ENCODE assay signal across 8 mouse cellular contexts in the genomic region with DNA sequence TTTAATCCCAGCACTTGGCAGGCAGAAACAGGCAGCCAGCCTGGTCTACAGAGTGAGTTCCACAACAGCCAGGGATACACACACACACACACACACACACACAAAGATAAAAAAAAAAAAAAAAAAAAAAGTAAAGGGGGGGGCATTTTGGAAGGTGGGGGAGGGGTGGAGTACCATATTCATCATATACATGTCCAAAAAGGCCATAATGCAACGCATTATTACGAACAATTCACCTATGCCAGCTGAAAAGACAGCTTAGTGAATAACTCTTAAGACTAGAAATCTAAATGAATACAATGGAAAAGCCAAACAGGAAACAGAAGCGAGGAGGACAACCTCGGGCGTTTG. TPM values are rescaled to one million over a fixed set of nuclear protein-coding genes. Genes with fewer than 3 reads are reported as not detected.
DNase-seq lines count a peak whose midpoint lies in the region; ATAC-seq and TF ChIP-seq lines count a peak whose summit lies in the region.

No protein-coding gene starts in this region.

- TF ChIP-seq RAD21 in MEL (IDR thresholded peaks at IDR 0.05; ENCODE audit: low read depth, low read length), result no peak

- ATAC-seq in heart, embryonic 15.5 days (replicated peaks; ENCODE audit: insufficient number of reproducible peaks, insufficient read depth, low FRiP score, low read depth), result no peak
- no peak for ATAC-seq in hindbrain, embryonic 11.5 days (ENCODE audit: low FRiP score)
- no peak for ATAC-seq in midbrain, embryonic 11.5 days (ENCODE audit: low FRiP score)

- TF ChIP-seq POLR2A in MEL (IDR thresholded peaks at IDR 0.05; ENCODE audit: control insufficient read depth in 1 of 2, insufficient read depth in 1 of 2, low read depth in 1 of 2, low read length in 2 of 2, poor library complexity in 1 of 2), result no peak

- H3K9me3 ChIP-seq in heart, embryonic 15.5 days (replicated peaks), result no peaks in the 10 kb centered on the region
- H3K9me3 ChIP-seq in MEL (replicated peaks; ENCODE audit: insufficient read depth, low read length), result no peaks in the 10 kb centered on the region
- no peaks in the 10 kb centered on the region for H3K9me3 ChIP-seq in hindbrain, embryonic 11.5 days (ENCODE audit: control insufficient read depth, low read length)
- H3K9me3 ChIP-seq in midbrain, embryonic 11.5 days (ENCODE audit: control insufficient read depth, low read length), result no peaks in the 10 kb centered on the region

- peak overlapping the region; percentile 93 for H3K27ac ChIP-seq in heart, embryonic 15.5 days
- H3K27ac ChIP-seq in MEL (ENCODE audit: control insufficient read depth, low read depth, low read length), result peak overlapping the region; percentile 92
- no peak overlapping the region for H3K27ac ChIP-seq in hindbrain, embryonic 11.5 days (ENCODE audit: low read depth, low read length)
- no peak overlapping the region for H3K27ac ChIP-seq in midbrain, embryonic 11.5 days (ENCODE audit: low read depth, low read length)

- H3K4me1 ChIP-seq in heart, embryonic 15.5 days (replicated peaks), result peaks cover 38% of the 10 kb centered on the region
- peaks cover 6 to 28% of the 10 kb centered on the region in 2 experiments for H3K4me1 ChIP-seq in MEL (ENCODE audit: control insufficient read depth in 1 of 2, insufficient read depth in 2 of 2, low read length in 2 of 2)
- H3K4me1 ChIP-seq in hindbrain, embryonic 11.5 days (replicated peaks; ENCODE audit: control insufficient read depth, insufficient read depth, low read length), result no peaks in the 10 kb centered on the region
- H3K4me1 ChIP-seq in midbrain, embryonic 11.5 days (ENCODE audit: control insufficient read depth, insufficient read depth, low read length), result peaks cover 10% of the 10 kb centered on the region

- DNase-seq in heart, postnatal 36 days, result no peak
- no peak for DNase-seq in MEL (ENCODE audit: low read depth, low spot score)
- DNase-seq in hindbrain, embryonic 11.5 days (ENCODE audit: low spot score), result no peak
- no peak for DNase-seq in midbrain, embryonic 11.5 days (ENCODE audit: low spot score, missing footprints)
- no peak for DNase-seq in spleen, postnatal 10 days (ENCODE audit: low spot score in 2 of 2)
- no peak for DNase-seq in spleen, adult 12 weeks (ENCODE audit: low spot score)
- DNase-seq in frontal cortex, postnatal 10 days (ENCODE audit: low spot score in 2 of 2), result no peak

- no peak for TF ChIP-seq CTCF in MEL (IDR thresholded peaks at IDR 0.05 in 2 of 3, conservative IDR thresholded peaks at IDR 0.05 in 1 of 3; ENCODE audit: control insufficient read depth in 1 of 3, insufficient read depth in 1 of 3, low read depth in 2 of 3, low read length in 3 of 3, poor library complexity in 1 of 3, severe bottlenecking in 1 of 3)

- no peak for TF ChIP-seq EP300 in MEL (IDR thresholded peaks at IDR 0.05; ENCODE audit: low read depth in 1 of 2, low read length in 2 of 2)

- peaks cover 19% of the 10 kb centered on the region for H3K79me2 ChIP-seq in MEL (ENCODE audit: control insufficient read depth, insufficient read depth, low read length, poor library complexity)

- no peaks in the 10 kb centered on the region for H3K36me3 ChIP-seq in heart, embryonic 15.5 days
- peaks cover 0 to 35% of the 10 kb centered on the region in 2 experiments; a peak in 2 of 4 replicates for H3K36me3 ChIP-seq in MEL (ENCODE audit: control insufficient read depth in 1 of 2, insufficient read depth in 2 of 2, low read length in 2 of 2)
- H3K36me3 ChIP-seq in hindbrain, embryonic 11.5 days (ENCODE audit: control insufficient read depth, insufficient read depth, low read length), result no peaks in the 10 kb centered on the region
- no peaks in the 10 kb centered on the region for H3K36me3 ChIP-seq in midbrain, embryonic 11.5 days (ENCODE audit: control insufficient read depth, insufficient read depth, low read length)

- 9% methylated on average over 5 of the region's 5 CpGs for WGBS in heart, embryonic 15.5 days
- WGBS in hindbrain, embryonic 11.5 days, result 17% methylated on average over 5 of the region's 5 CpGs
- WGBS in midbrain, embryonic 11.5 days, result 15% methylated on average over 5 of the region's 5 CpGs

- peak overlapping the region; percentile 65 for H3K4me2 ChIP-seq in heart, embryonic 15.5 days
- H3K4me2 ChIP-seq in hindbrain, embryonic 11.5 days (replicated peaks; ENCODE audit: low read depth, low read length), result peak overlapping the region; percentile 41
- H3K4me2 ChIP-seq in midbrain, embryonic 11.5 days, result peak overlapping the region; percentile 51

- peak overlapping the region; percentile 38; the same call in 1 of the 2 replicates for H3K9ac ChIP-seq in heart, embryonic 15.5 days
- peak overlapping the region; percentile 86 for H3K9ac ChIP-seq in MEL (ENCODE audit: control insufficient read depth, low read depth, low read length, poor library complexity, severe bottlenecking)
- peak overlapping the region; percentile 41; the same call in 1 of the 2 replicates for H3K9ac ChIP-seq in hindbrain, embryonic 11.5 days (ENCODE audit: low read depth, low read length)
- peak overlapping the region; percentile 57 for H3K9ac ChIP-seq in midbrain, embryonic 11.5 days (ENCODE audit: low read length)

- H3K4me3 ChIP-seq in heart, embryonic 15.5 days, result peak overlapping the region; percentile 47
- H3K4me3 ChIP-seq in MEL (ENCODE audit: control insufficient read depth in 1 of 2, insufficient read depth in 1 of 2, low read depth in 2 of 2, low read length in 2 of 2), result peak overlapping the region; percentile 63 to 64
- peak overlapping the region; percentile 20 for H3K4me3 ChIP-seq in hindbrain, embryonic 11.5 days (ENCODE audit: low read depth, low read length)
- peak overlapping the region; percentile 22 for H3K4me3 ChIP-seq in midbrain, embryonic 11.5 days (ENCODE audit: low read depth, low read length)

- no peaks in the 10 kb centered on the region for H3K27me3 ChIP-seq in heart, embryonic 15.5 days
- H3K27me3 ChIP-seq in MEL (ENCODE audit: control insufficient read depth in 1 of 2, insufficient read depth in 2 of 2, low read length in 2 of 2), result no peaks in the 10 kb centered on the region
- H3K27me3 ChIP-seq in hindbrain, embryonic 11.5 days (ENCODE audit: control insufficient read depth, insufficient read depth, low read length), result no peaks in the 10 kb centered on the region
- no peaks in the 10 kb centered on the region for H3K27me3 ChIP-seq in midbrain, embryonic 11.5 days (ENCODE audit: control insufficient read depth, insufficient read depth, low read length)

- intact Hi-C loops in heart, postnatal 36 days (cut with DNase I), result loop anchor here (1.0 to 2.0 kb wide), 3 partner anchors 20 to 66 kb away; no protein-coding TSS in a partner anchor

TF ChIP-seq in MEL, 35 proteins besides CTCF, POLR2A, EP300 and RAD21:
- no peak for TF ChIP-seq ELF1 (IDR thresholded peaks at IDR 0.05; ENCODE audit: low read depth, low read length)
- TF ChIP-seq MAZ (IDR thresholded peaks at IDR 0.05; ENCODE audit: low read depth, low read length), result 0 out of 2 replicates have a peak, but pooled peaks have one; percentile 38
- peak; percentile 37; the same call in 1 of the 2 replicates for TF ChIP-seq MXI1 (IDR thresholded peaks at IDR 0.05; ENCODE audit: low read depth, low read length)
- TF ChIP-seq CHD1 (IDR thresholded peaks at IDR 0.05; ENCODE audit: low read depth, low read length), result peak; percentile 84
- peak; percentile 95 for TF ChIP-seq ZNF384 (IDR thresholded peaks at IDR 0.05; ENCODE audit: low read depth, low read length)
- TF ChIP-seq MEF2A (IDR thresholded peaks at IDR 0.05; ENCODE audit: extremely low read depth, insufficient replicate concordance, low read depth, low read length, poor library complexity, severe bottlenecking), result no peak
- TF ChIP-seq CHD2 (IDR thresholded peaks at IDR 0.05; ENCODE audit: low read length), result peak; percentile 58
- TF ChIP-seq SMC3 (IDR thresholded peaks at IDR 0.05; ENCODE audit: low read depth, low read length), result no peak

RNA-seq across cellular contexts. Expression of a gene that starts 6.8 kb away (rescaled TPM):
- polyA plus RNA-seq in heart, embryonic 15.5 days (2015; fragmentation: Nextera tagmentation; extraction: Ambion mirVana), result 2.7 and 3.2 TPM in 2 replicates
- 10 to 100 TPM; 11.2 to 13.0 TPM for total RNA-seq in heart, postnatal 36 days (2021)
- 21.7 and 29.3 TPM in 2 replicates for total RNA-seq in MEL (2012; rRNA removed)
- polyA plus RNA-seq in MEL (2012; ENCODE audit: insufficient read depth in 1 of 2, insufficient read length in 2 of 2, low read depth in 1 of 2, low replicate concordance in 2 of 2, missing spikeins in 1 of 2), result 10 to 100 TPM; 25.5 to 34.9 TPM
- 3.2 and 4.8 TPM in 2 replicates for polyA plus RNA-seq in hindbrain, embryonic 11.5 days (2014; fragmentation: Nextera tagmentation; extraction: Ambion mirVana)
- polyA plus RNA-seq in midbrain, embryonic 11.5 days (2014; fragmentation: Nextera tagmentation; extraction: Ambion mirVana), result 3.0 and 3.2 TPM in 2 replicates

Comparison
In these comparisons a context has a peak if more than half of its experiments do, and no peak if none do; other contexts are left out.
1. H3K27ac ChIP-seq: peak in heart, embryonic 15.5 days (single experiment) and MEL (single experiment); none in hindbrain, embryonic 11.5 days (single experiment) and midbrain, embryonic 11.5 days (single experiment).
2. Peak in every context shown above with its lines, with median percentiles within 50 percentile points of each other: H3K4me2 ChIP-seq, H3K4me3 ChIP-seq and H3K9ac ChIP-seq.